Mouse (Mus musculus): ENCODE measurements around the gene Dctn1. TPM values are rescaled to one million over a fixed set of nuclear protein-coding genes. Genes with fewer than 3 reads are reported as not detected.

The Dctn1 gene
- total and polyA plus RNA-seq, 3 experiments, result 84.2 to 141 (median 125) TPM

DNA sequence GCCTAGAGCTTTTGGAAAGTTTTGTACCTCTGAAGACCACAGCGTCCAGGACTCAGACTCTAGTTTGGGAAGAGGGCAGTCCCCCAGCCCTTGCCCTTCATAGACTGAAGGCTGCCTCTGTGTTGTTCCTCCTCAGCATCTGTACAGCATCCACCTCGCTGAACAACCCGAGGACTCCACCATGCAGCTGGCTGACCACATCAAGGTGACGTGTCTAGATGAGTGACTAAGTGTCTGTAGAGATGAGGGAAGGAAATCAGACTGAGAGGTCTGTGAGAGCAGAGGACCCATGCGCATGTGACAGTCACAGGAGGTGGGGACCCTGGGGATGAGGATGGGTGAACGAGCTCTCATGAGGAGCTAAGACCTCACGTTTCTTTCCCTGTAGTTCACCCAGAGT is 27.9 kb downstream of the Dctn1 start:
- Histone ChIP-seq H3K27ac (no peak overlapping the region), H3K27me3 (ENCODE audit: control insufficient read depth, insufficient read depth, low read length) (no peaks in the 10 kb centered on the region), H3K4me1 (ENCODE audit: control insufficient read depth, insufficient read depth, low read length) (no peaks in the 10 kb centered on the region), H3K36me3 (ENCODE audit: control insufficient read depth, insufficient read depth, low read length) (no peaks in the 10 kb centered on the region), H3K79me2 (replicated peaks; ENCODE audit: control insufficient read depth, insufficient read depth, low read length) (no peaks in the 10 kb centered on the region), H3K9ac (ENCODE audit: low read depth, low read length) (no peak overlapping the region), H3K4me3 (no peak overlapping the region)
- WGBS, result 91% methylated on average over 7 of the region's 7 CpGs
- DNase-seq, result no peak
- TF ChIP-seq POLR2A (IDR thresholded peaks at IDR 0.05; ENCODE audit: insufficient read depth, low read depth, low read length) (no peak), EP300 (IDR thresholded peaks at IDR 0.05; ENCODE audit: insufficient read depth, low read depth, low read length) (no peak), CTCF (IDR thresholded peaks at IDR 0.05) (no peak)
- intact Hi-C loops (cut with DNase I), result no loop called here

GRCm38 (mm10) chr6:83197345-83198004 is 31.8 kb downstream of the Dctn1 start:
- Histone ChIP-seq H3K27me3 (ENCODE audit: control insufficient read depth, insufficient read depth, low read length) (no peaks in the 10 kb centered on the region), H3K4me3 (no peak overlapping the region), H3K27ac (no peak overlapping the region), H3K9ac (ENCODE audit: low read depth, low read length) (no peak overlapping the region), H3K4me1 (ENCODE audit: control insufficient read depth, insufficient read depth, low read length) (no peaks in the 10 kb centered on the region), H3K79me2 (replicated peaks; ENCODE audit: control insufficient read depth, insufficient read depth, low read length) (no peaks in the 10 kb centered on the region), H3K36me3 (ENCODE audit: control insufficient read depth, insufficient read depth, low read length) (no peaks in the 10 kb centered on the region)
- 50% methylated on average over 15 of the region's 15 CpGs for WGBS
- intact Hi-C loops (cut with DNase I), result no loop called here
- TF ChIP-seq POLR2A (IDR thresholded peaks at IDR 0.05; ENCODE audit: insufficient read depth, low read depth, low read length), result no peak
- TF ChIP-seq CTCF (IDR thresholded peaks at IDR 0.05), result peak; percentile 51
- peak; percentile 25 to 47 for DNase-seq

DNA sequence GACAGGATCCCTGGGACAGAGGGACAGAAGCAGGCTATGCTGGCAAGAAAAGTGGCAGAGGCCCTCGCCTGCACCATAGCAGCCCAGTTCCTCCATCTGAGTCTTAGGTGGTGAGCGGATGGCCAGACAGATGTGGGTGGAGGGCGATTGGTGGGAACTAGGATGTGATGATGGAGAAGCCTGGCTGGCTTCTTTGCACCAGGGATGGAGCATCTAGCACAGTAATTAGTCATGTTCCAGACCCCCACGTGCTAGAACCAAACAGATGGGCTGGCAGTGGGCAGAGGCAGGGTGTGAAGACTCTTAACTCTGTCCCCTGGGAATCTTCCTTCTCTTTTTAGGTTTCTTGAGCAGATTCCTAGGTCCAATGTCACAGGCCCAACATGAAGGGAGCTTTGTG is 37.6 kb downstream of the Dctn1 start:
- Histone ChIP-seq H3K9ac (ENCODE audit: low read depth, low read length) (no peak overlapping the region), H3K4me1 (ENCODE audit: control insufficient read depth, insufficient read depth, low read length) (no peaks in the 10 kb centered on the region), H3K36me3 (ENCODE audit: control insufficient read depth, insufficient read depth, low read length) (no peaks in the 10 kb centered on the region), H3K27me3 (ENCODE audit: control insufficient read depth, insufficient read depth, low read length) (no peaks in the 10 kb centered on the region), H3K4me3 (no peak overlapping the region), H3K27ac (no peak overlapping the region), H3K79me2 (replicated peaks; ENCODE audit: control insufficient read depth, insufficient read depth, low read length) (no peaks in the 10 kb centered on the region)
- no peak for TF ChIP-seq CTCF (IDR thresholded peaks at IDR 0.05)
- TF ChIP-seq EP300 (IDR thresholded peaks at IDR 0.05; ENCODE audit: insufficient read depth, low read depth, low read length), result no peak
- TF ChIP-seq POLR2A (IDR thresholded peaks at IDR 0.05; ENCODE audit: insufficient read depth, low read depth, low read length), result no peak
- DNase-seq, result no peak
- 86% methylated on average over 4 of the region's 4 CpGs for WGBS
- intact Hi-C loops (cut with DNase I), result no loop called here

DNA sequence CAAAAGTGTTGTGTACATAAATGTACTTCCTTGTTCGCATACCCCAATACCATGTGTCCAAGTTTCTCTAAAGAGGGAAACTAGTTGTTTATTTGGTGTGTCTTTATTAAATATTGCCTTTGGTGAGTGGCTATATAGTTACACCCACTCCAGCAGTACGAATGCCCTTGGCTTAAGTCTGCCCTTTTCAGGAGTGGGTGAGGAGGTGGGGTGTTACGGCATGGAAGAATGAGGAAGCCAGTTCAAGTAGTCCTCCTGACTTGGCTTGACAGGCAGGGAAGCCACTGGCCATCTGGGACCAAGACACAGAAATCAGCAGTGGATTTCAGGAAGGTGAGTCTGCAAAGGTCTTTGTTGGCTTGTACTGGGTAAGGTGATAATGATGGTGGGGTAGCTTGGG is 40.1 kb downstream of the Dctn1 start:
- no peaks in the 10 kb centered on the region for H3K36me3 ChIP-seq (ENCODE audit: control insufficient read depth, insufficient read depth, low read length)
- H3K9ac ChIP-seq (ENCODE audit: low read depth, low read length), result no peak overlapping the region
- no peaks in the 10 kb centered on the region for H3K4me1 ChIP-seq (ENCODE audit: control insufficient read depth, insufficient read depth, low read length)
- DNase-seq, result no peak
- no peak overlapping the region for H3K27ac ChIP-seq
- no peaks in the 10 kb centered on the region for H3K27me3 ChIP-seq (ENCODE audit: control insufficient read depth, insufficient read depth, low read length)
- TF ChIP-seq EP300 (IDR thresholded peaks at IDR 0.05; ENCODE audit: insufficient read depth, low read depth, low read length) (no peak), POLR2A (IDR thresholded peaks at IDR 0.05; ENCODE audit: insufficient read depth, low read depth, low read length) (no peak), CTCF (IDR thresholded peaks at IDR 0.05) (no peak)
- H3K79me2 ChIP-seq (replicated peaks; ENCODE audit: control insufficient read depth, insufficient read depth, low read length), result no peaks in the 10 kb centered on the region
- no peak overlapping the region for H3K4me3 ChIP-seq
- 94% methylated on average over 3 of the region's 3 CpGs for WGBS
- intact Hi-C loops (cut with DNase I), result no loop called here

- intact Hi-C loops (cut with DNase I), result no loop called here
- TF ChIP-seq CTCF (IDR thresholded peaks at IDR 0.05) (no peak), EP300 (IDR thresholded peaks at IDR 0.05; ENCODE audit: insufficient read depth, low read depth, low read length) (no peak), POLR2A (IDR thresholded peaks at IDR 0.05; ENCODE audit: insufficient read depth, low read depth, low read length) (no peak)
- Histone ChIP-seq H3K36me3 (ENCODE audit: control insufficient read depth, insufficient read depth, low read length) (no peaks in the 10 kb centered on the region), H3K4me1 (ENCODE audit: control insufficient read depth, insufficient read depth, low read length) (no peaks in the 10 kb centered on the region), H3K79me2 (replicated peaks; ENCODE audit: control insufficient read depth, insufficient read depth, low read length) (no peaks in the 10 kb centered on the region), H3K9ac (ENCODE audit: low read depth, low read length) (no peak overlapping the region), H3K27me3 (ENCODE audit: control insufficient read depth, insufficient read depth, low read length) (no peaks in the 10 kb centered on the region), H3K4me3 (no peak overlapping the region), H3K27ac (no peak overlapping the region)
- 77% methylated on average over 11 of the region's 11 CpGs for WGBS
- no peak for DNase-seq
Observed at GRCm38 (mm10) chr6:83206321-83206720, 40.6 kb downstream of the Dctn1 start.

DNA sequence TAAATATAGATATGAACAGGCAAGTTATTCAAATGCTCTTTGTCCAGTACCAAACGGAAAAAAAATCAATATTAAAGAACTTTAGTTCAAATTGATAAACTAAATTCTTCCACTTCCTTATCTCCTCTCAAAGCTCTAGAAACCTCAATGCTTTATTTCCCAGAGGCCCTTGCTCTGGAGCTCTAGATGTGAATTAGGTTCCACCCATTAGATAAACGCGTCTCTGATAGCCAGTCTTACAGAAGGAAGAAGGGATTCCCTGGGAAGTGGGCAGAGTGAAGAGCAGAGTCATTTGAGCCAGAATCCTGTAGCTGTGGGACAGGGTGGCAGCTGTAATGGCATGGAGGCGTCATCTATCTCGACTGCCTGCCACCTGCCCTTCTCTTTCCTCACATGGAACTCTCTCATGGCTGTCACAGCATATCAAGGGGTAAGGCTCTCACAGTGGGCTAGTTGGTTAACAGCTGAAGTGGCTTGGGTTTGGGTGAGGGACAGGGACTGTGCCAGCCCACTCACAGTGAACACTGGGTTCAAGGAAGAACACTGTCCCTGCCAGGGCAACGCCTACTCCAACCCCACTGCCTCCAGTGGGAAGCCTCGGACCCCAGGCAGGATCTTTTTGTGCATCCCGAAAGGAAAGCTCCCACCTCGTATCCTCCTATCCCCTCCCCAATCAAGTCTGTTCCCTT is 41.8 kb downstream of the Dctn1 start:
- 50% methylated on average over 9 of the region's 9 CpGs for WGBS
- H3K9ac ChIP-seq (ENCODE audit: low read depth, low read length), result no peak overlapping the region
- no peak for TF ChIP-seq POLR2A (IDR thresholded peaks at IDR 0.05; ENCODE audit: insufficient read depth, low read depth, low read length)
- intact Hi-C loops (cut with DNase I), result no loop called here
- DNase-seq, result no peak
- no peaks in the 10 kb centered on the region for H3K79me2 ChIP-seq (replicated peaks; ENCODE audit: control insufficient read depth, insufficient read depth, low read length)
- no peak overlapping the region for H3K27ac ChIP-seq
- H3K27me3 ChIP-seq (ENCODE audit: control insufficient read depth, insufficient read depth, low read length), result no peaks in the 10 kb centered on the region
- H3K4me1 ChIP-seq (ENCODE audit: control insufficient read depth, insufficient read depth, low read length), result no peaks in the 10 kb centered on the region
- H3K4me3 ChIP-seq, result no peak overlapping the region
- H3K36me3 ChIP-seq (ENCODE audit: control insufficient read depth, insufficient read depth, low read length), result no peaks in the 10 kb centered on the region

Measured in heart, adult 2 months (tissue).